Mouse (Mus musculus) hindbrain, embryonic 16.5 days (tissue): ENCODE data around the gene Pitx2. TPM values are rescaled to one million over a fixed set of nuclear protein-coding genes. Genes with fewer than 3 reads are reported as not detected.

Experiments
- ATAC-seq: fragments of 200-750 bp; cut with Nextera tagmentation; 2 replicates; pipeline ENCODE4 v1.8.0; 2017; ENCODE audit warnings: moderate TSS enrichment, moderate library complexity
- H3K27ac ChIP-seq: fragments of 300-500 bp; sonication (generic); 2 replicates; pipeline ENCODE4 v1.5.1; 2014; ENCODE audit warnings: low read depth, mild to moderate bottlenecking, control low read depth, low read length, moderate library complexity
- H3K27me3 ChIP-seq: fragments of 300-500 bp; sonication (generic); replicated peaks from 2 replicates; pipeline ENCODE4 v1.6.1; 2014; ENCODE audit warnings: low read length; ENCODE audit not compliant: control insufficient read depth, insufficient read depth
- H3K36me3 ChIP-seq: fragments of 300-500 bp; sonication (generic); 2 replicates; pipeline ENCODE4 v1.6.1; 2014; ENCODE audit warnings: mild to moderate bottlenecking, low read length, moderate library complexity, mixed read lengths; ENCODE audit not compliant: control insufficient read depth, insufficient read depth
- H3K4me1 ChIP-seq: fragments of 300-500 bp; sonication (generic); 2 replicates; pipeline ENCODE4 v1.6.1; 2014; ENCODE audit warnings: low read depth, low read length; ENCODE audit not compliant: control insufficient read depth, insufficient read depth
- H3K4me2 ChIP-seq: fragments of 300-500 bp; sonication (generic); 2 replicates; pipeline ENCODE4 v1.6.1; 2014; ENCODE audit warnings: mild to moderate bottlenecking, low read length, control low read depth, moderate library complexity
- H3K4me3 ChIP-seq: fragments of 300-500 bp; sonication (generic); 2 replicates; pipeline ENCODE4 v1.5.1; 2014; ENCODE audit warnings: mild to moderate bottlenecking, low read length, control low read depth, moderate library complexity
- H3K9ac ChIP-seq: fragments of 300-500 bp; sonication (generic); 2 replicates; pipeline ENCODE4 v1.6.1; 2014; ENCODE audit warnings: low read depth, mild to moderate bottlenecking, control low read depth, low read length, moderate library complexity
- H3K9me3 ChIP-seq: fragments of 300-500 bp; sonication (generic); 2 replicates; pipeline ENCODE4 v1.6.1; 2014; ENCODE audit warnings: mild to moderate bottlenecking, low read length, moderate library complexity; ENCODE audit not compliant: control insufficient read depth
- WGBS: fragments of 180-500 bp; shearing (Covaris S2); extraction: QIAGEN DNeasy Blood & Tissue Kit; methylation state at CpG from one replicate; pipeline ENCODE4 v1.1.7; 2014; 5-methylcytosine and 5-hydroxymethylcytosine counted together
- polyA plus RNA-seq: library from polyadenylated mRNA; unstranded; fragments of >200 nt; fragmentation: Nextera tagmentation; extraction: Ambion mirVana; gene quantifications from 2 replicates; pipeline ENCODE4 v1.2.1, GENCODE M21; 2015

Pitx2 gene
- polyA plus RNA-seq, 1 experiment from 2014 or later = 2.7 TPM

DNA sequence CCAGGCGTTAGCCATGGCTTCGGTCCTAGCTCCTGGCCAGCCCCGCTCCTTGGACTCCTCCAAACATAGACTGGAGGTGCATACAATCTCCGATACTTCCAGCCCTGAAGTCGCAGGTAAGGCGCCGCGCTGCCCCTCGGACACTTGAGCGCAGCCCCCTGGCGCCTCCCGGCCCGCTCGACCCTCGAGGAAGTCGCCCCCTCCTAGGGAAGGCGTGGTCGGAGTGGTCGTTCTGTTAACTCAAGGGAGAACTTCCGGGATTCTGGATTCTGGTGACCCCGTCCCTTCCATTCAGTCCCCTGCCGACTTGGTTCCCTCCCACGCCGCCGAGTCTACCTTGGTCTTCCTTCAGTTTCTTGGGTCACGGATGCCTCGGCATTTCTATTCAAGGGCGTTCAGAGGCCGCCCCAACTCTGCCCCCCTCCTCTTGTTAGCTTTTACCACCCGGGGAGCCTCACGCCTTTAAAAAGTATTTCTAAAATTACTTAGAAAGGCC, 15.0 kb downstream of the Pitx2 start:
- H3K27me3 ChIP-seq = peaks cover 53% of the 10 kb centered on the region
- peak overlapping the region; percentile 70 for H3K4me2 ChIP-seq
- 0% methylated on average over 30 of the region's 31 CpGs for WGBS
- H3K4me3 ChIP-seq = peak overlapping the region; percentile 42
- no peak overlapping the region for H3K27ac ChIP-seq
- H3K9me3 ChIP-seq = no peaks in the 10 kb centered on the region
- no peak for ATAC-seq
- no peaks in the 10 kb centered on the region for H3K36me3 ChIP-seq
- H3K9ac ChIP-seq = no peak overlapping the region
- peaks cover 12% of the 10 kb centered on the region for H3K4me1 ChIP-seq

- Histone ChIP-seq H3K4me3 (no peak overlapping the region), H3K9ac (no peak overlapping the region), H3K36me3 (no peaks in the 10 kb centered on the region), H3K4me1 (peaks cover 12% of the 10 kb centered on the region), H3K27me3 (peaks cover 47% of the 10 kb centered on the region), H3K9me3 (no peaks in the 10 kb centered on the region), H3K4me2 (no peak overlapping the region), H3K27ac (no peak overlapping the region)
- under 1% methylated on average over 26 of the region's 26 CpGs for WGBS
- no peak for ATAC-seq
These were observed 15.6 kb downstream of the Pitx2 start for GRCm38 (mm10) chr3:129215241-129215750.

- Histone ChIP-seq H3K27ac (no peak overlapping the region), H3K4me3 (no peak overlapping the region), H3K9me3 (no peaks in the 10 kb centered on the region), H3K4me2 (no peak overlapping the region), H3K9ac (no peak overlapping the region), H3K27me3 (peaks cover 42% of the 10 kb centered on the region), H3K4me1 (peaks cover 12% of the 10 kb centered on the region), H3K36me3 (no peaks in the 10 kb centered on the region)
- WGBS = under 1% methylated on average over 35 of the region's 35 CpGs
- no peak for ATAC-seq
These were observed 16.2 kb downstream of the Pitx2 start for GRCm38 (mm10) chr3:129215751-129216331.

DNA sequence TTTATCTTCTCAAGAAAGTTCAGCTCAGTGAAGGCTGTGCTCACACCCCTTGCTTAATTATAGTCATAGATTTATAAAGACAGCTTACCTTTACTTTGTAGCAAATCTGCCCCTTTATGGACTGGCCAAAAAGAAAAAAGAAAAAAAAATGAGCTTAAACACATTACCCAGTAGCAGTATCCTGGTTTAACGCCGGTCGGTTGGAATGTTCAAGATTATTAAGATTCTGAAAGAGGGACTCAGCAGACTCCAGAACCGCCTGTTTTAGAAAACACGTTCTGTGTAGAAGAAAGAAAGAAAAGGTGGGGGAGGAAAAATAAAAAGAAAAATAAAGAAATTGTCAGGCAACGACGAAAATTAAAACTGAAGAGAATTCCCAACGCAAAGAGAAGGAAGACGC, 16.8 kb downstream of the Pitx2 start:
- Histone ChIP-seq H3K9me3 (no peaks in the 10 kb centered on the region), H3K4me3 (no peak overlapping the region), H3K27ac (no peak overlapping the region), H3K36me3 (no peaks in the 10 kb centered on the region), H3K27me3 (peaks cover 38% of the 10 kb centered on the region), H3K4me2 (no peak overlapping the region), H3K9ac (no peak overlapping the region), H3K4me1 (peaks cover 12% of the 10 kb centered on the region)
- no peak for ATAC-seq
- WGBS = 3% methylated on average over 9 of the region's 9 CpGs

- Histone ChIP-seq H3K27ac (no peak overlapping the region), H3K36me3 (no peaks in the 10 kb centered on the region), H3K9ac (no peak overlapping the region), H3K4me1 (peaks cover 12% of the 10 kb centered on the region), H3K27me3 (peaks cover 37% of the 10 kb centered on the region), H3K9me3 (no peaks in the 10 kb centered on the region), H3K4me3 (no peak overlapping the region), H3K4me2 (no peak overlapping the region)
- no peak for ATAC-seq
- WGBS = 2% methylated on average over 34 of the region's 34 CpGs
These were observed 17.4 kb downstream of the Pitx2 start for GRCm38 (mm10) chr3:129216911-129217561.

GRCm38 (mm10) chr3:129217862-129218370, 18.2 kb downstream of the Pitx2 start:
- 4% methylated on average over 12 of the region's 12 CpGs for WGBS
- Histone ChIP-seq H3K4me1 (peaks cover 12% of the 10 kb centered on the region), H3K9me3 (no peaks in the 10 kb centered on the region), H3K27me3 (peaks cover 35% of the 10 kb centered on the region), H3K36me3 (no peaks in the 10 kb centered on the region), H3K4me3 (no peak overlapping the region), H3K4me2 (no peak overlapping the region), H3K9ac (no peak overlapping the region), H3K27ac (no peak overlapping the region)
- no peak for ATAC-seq

GRCm38 (mm10) chr3:129218371-129218921, 18.8 kb downstream of the Pitx2 start:
- no peak overlapping the region for H3K4me2 ChIP-seq
- H3K36me3 ChIP-seq = no peaks in the 10 kb centered on the region
- H3K9ac ChIP-seq = no peak overlapping the region
- H3K27ac ChIP-seq = no peak overlapping the region
- under 1% methylated on average over 41 of the region's 41 CpGs for WGBS
- H3K27me3 ChIP-seq = peaks cover 30% of the 10 kb centered on the region
- H3K9me3 ChIP-seq = no peaks in the 10 kb centered on the region
- H3K4me3 ChIP-seq = no peak overlapping the region
- ATAC-seq = no peak
- peaks cover 12% of the 10 kb centered on the region for H3K4me1 ChIP-seq

GRCm38 (mm10) chr3:129220086-129220670, 20.5 kb downstream of the Pitx2 start:
- H3K9me3 ChIP-seq = no peaks in the 10 kb centered on the region
- H3K27ac ChIP-seq = no peak overlapping the region
- no peak overlapping the region for H3K4me2 ChIP-seq
- H3K4me1 ChIP-seq = no peaks in the 10 kb centered on the region
- no peak for ATAC-seq
- no peaks in the 10 kb centered on the region for H3K36me3 ChIP-seq
- H3K9ac ChIP-seq = no peak overlapping the region
- H3K27me3 ChIP-seq = peaks cover 28% of the 10 kb centered on the region
- no peak overlapping the region for H3K4me3 ChIP-seq
- under 1% methylated on average over 7 of the region's 7 CpGs for WGBS
